Mouse (Mus musculus) mouse trophoblast stem cell (cell line): Measurements from ENCODE around the gene Mia.

ENCODE experiments used
- in situ Hi-C, 2 experiments: fragments of 300-500 bp; cut with MseI, MboI; formaldehyde crosslinking; loops; 2 replicates in 1 of 2; 3 replicates in 1 of 2; pipeline ENCODE4 v1.15.1; 2025

Mia gene

DNA sequence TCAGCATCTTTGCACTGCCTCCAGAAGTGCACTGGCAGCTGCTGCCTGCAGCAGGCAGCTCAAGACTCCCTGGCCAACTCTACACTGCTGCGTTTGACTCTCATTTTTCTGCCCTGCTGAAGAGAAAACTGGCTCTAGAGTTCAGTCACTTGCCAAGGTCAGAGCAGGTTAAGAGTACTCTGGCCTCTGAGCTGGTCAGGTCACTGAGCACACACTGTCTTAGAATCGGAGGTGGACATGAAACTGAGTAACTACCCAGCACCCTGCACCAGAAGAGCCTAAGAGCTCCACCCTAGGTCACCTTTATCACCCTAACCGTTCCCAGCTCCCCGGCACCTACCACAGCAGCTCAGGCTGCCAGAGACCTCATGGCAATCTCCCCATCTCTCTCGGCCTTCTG, 5.0 kb upstream of the Mia start:
- in situ Hi-C loops: no loop called here

GRCm38 (mm10) chr7:27184964-27185363, 4.0 kb upstream of the Mia start:
- in situ Hi-C loops: no loop called here

GRCm38 (mm10) chr7:27182498-27182897, 1.5 kb upstream of the Mia start:
- in situ Hi-C loops: no loop called here

DNA sequence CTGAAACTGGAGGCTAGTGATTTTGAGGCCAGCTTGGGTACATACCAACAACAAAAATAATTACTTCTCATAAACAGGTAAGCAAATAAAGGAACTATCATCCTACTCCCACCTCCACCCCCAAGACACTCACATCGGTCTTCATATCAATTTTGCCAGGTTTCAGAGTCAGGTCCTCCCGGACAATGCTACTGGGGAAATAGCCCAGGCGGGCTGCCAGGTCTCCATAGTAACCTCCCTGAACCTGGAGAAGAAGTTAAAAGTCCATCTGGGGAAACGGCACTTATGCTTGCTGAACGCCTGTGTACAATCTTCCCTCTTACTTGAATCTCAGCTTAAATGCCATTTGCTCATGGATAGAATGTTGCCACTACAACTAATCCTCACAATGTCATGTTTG, 921 bp downstream of the Mia start:
- in situ Hi-C loops: no loop called here

- in situ Hi-C loops: no loop called here
These were observed 1.6 kb downstream of the Mia start for GRCm38 (mm10) chr7:27179217-27179918.

GRCm38 (mm10) chr7:27178324-27179216, 2.4 kb downstream of the Mia start, which contains the start of gene Rab4b:
TSS of gene Rab4b (minus strand) at chr7:27178896.
- in situ Hi-C loops: no loop called here

DNA sequence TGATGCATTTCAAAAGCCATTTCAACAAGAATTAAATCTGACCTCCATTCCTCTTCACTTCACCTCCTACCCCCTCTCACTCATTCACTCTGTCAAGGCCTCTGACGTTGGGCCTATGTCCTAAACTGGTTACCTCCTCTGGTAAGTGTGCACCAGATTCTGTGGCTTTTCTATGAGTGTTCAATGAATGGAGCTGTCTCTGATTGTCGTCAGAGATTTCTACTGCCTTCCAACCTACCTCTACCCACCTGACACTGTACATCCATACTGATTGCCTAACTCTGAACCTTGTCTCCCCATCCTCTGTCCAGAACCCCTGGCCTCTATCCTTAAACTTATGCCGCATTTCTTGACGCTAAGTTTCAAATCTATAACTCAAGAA, 3.0 kb downstream of the Mia start:
- in situ Hi-C loops: no loop called here

- in situ Hi-C loops: no loop called here
These were observed 6.1 kb downstream of the Mia start for GRCm38 (mm10) chr7:27174896-27175295.

DNA sequence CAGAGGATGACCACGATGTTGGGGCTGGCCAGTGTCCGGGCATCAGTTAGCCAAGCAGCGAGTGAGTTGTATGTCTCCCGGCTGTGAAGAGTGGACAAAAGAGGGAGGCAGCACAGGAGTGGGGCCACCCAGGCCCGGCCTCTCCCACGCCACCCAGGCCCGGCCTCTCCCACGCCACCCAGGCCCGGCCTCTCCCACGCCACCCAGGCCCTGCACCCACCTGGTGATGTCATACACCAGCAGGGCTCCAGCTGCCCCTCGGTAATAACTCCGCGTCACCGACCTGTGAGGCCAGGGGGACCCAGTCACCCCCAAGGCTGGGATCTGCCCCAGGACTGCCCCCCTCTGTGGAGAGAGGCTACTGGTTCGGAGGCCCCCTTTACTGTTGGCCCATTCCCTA, 6.5 kb downstream of the Mia start:
- in situ Hi-C loops: no loop called here

GRCm38 (mm10) chr7:27170981-27171380, 10.0 kb downstream of the Mia start:
- in situ Hi-C loops: no loop called here

DNA sequence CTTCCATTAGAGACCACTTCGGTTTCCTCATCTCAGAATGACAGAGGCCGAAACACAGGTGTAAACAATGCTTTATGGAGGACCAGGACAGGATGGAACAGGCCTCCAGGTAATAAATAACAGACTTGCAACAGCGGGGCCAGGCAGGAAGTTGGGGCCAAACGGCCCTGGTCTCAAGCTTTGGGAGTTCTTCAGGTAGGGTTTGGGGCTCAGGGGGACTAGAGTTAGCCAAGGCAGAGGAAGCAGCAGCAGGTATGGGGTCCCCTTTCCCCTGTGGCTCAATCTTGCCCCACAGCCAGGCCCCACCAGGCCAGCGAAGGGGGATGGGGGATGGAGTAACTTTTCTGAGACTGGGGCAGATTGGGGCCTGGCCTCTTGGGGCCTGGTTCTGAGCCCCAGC, 12.6 kb downstream of the Mia start:
- in situ Hi-C loops: no loop called here

DNA sequence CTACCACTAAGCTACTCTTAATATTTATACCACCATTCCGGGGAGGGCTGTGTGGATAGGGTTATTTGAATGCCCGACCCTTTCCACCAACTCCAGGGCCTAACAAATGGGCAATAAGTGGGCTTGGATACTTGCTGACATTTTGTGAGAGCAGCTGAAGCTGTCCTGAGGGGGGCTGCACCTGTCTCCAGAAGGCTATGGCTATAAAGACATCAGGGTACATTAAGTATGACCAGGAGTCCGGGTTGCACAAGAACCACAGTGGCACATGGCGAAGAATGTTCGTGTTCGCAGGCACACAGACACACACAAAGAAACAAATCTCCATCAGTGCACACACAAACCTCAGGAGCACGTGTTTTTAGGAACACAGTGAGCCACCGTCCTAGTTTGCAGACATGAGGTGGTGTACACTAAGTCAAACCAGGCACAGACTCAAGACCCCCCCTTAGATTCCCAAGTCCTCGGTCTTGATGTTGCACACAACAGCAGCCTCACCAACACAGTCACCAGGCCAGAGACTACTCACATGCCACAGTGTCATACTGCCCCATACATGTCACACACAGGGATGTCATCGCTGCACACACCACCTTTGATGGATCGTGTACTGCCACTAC, 13.4 kb downstream of the Mia start:
- in situ Hi-C loops: no loop called here

DNA sequence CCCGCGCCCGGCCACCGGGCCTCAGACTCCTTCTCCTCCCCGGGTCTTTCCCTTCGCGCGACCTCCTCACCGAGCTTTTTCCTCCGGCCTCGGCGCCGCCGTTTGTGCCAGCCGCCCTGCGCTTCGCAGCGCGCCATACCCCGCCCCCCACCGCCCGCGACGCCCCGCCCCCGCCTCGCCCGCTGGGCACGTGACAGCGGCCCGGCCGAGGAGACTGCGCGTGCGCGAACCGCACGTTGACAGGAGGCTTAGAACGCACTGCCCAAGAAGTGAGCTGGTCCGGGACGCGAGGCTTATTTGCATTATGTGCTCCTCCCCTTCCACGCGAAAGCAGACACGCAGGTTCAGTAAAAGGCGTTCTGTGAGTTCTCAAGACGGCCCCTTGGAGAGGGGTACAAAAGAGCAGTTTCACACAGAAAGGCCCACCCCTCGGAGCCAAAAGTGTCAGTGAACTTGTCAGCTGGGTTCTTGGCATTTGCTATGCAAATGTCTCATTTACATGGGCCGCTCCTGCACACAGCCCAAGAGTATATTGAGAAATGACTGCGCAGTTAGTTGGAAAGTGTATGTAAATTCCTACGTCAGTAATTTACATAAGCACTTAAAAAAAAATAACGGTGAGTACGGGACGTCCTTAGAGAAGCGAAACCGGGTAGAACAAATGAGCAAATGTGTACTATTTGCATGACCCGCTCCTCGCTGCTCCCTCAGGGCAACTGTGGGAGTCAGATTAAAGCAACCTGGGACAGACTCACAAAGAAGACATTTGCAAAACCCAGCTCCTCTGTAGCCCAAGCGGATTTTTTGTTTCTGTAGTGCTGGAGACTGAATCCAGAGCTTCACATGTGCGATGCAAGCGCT, 14.1 kb downstream of the Mia start, which contains the start of gene Egln2:
Gene Egln2 (minus strand): TSS at position 189 of the 861 bp plus-strand sequence.
- in situ Hi-C loops: no loop called here

DNA sequence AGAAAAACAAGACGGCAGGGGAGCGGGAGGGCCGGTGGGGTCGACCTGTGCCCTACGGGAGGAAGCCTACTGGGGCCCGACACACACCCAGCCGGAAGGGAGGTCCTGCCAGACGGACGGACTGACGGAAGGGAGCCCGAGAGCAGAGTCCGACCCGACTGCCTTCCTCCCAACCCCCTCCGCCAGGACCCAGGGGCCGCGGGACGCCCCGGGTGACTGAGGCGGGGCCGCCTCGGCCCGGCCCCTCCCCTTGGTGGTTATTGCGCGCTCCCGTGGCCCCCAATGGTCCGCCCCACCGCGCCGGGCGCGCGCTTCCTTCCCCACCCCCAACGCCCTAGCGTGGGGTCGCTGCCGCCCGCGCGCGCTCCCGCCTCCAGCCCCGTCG, 14.7 kb downstream of the Mia start:
- in situ Hi-C loops: no loop called here

- in situ Hi-C loops: no loop called here
These were observed 15.3 kb downstream of the Mia start for GRCm38 (mm10) chr7:27165696-27166095.

DNA sequence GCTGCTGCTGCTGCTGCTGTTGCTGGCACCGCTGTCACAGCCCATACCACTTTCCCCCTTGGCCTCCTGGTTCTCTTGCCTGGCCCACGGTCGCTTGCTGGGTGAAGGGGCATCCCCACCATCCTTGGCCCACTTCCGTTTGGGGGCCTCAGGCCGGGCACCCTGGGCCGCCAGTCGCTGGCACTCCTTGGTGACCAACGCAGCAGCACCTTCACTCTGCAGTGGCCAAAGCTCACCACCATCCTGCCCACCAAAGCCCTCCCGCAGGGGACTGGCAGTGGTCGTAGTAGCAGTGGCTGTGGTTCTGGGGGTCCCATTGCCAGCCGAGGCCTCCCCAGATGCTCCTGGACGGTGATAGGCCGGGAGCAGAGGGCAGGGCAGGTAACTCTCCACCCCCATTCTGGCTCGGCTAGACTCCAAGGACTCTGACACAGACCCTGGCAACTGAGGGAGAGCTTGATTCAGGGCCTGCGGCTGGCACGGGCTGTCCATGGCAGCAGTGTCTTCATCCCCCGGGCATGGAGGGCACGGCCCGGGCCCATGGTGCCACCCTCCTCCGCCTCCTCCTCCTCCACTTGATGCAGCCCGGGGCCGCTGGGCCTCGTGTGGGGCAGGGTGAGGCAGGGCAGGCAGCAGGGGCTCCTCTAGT, 15.8 kb downstream of the Mia start:
- in situ Hi-C loops: no loop called here

DNA sequence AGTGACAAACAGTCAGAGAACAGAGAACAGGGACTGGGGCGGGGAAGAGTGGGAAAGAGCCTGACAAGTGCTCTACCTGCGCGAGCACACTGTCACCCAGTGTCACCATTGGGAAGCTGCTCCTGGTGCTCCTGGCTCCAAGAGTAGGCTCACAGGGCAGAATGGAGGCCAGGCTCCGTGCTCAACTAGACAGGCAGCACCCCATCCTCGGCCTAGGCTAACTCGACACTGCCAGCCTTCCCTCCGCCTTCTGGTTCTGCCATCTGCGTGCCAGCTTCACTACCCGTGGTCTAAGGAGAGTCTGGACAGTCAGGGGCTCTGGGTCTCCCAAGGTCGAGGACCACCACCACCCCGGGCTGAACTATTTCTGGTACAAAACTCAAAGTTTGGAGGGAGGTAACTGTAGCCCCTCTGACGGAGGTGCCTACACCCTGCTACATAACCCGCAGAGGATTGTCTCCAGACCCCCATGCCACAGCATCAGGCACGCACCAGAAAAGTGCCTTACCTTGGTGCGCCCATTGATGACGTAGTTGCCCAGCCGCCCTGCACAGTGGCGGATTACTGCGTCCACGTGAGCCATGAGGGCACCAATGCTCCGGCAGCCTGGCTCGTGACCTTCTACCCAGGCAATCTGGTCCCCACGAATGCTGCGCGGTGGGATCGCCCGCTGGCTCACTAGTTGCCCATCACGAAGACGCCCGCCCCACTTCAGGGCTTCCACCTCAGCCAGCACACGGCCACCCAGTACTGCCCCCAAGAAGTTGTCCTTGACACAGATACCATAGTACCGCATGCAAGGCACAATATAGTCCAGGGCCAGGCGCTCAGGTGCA, 16.6 kb downstream of the Mia start:
- in situ Hi-C loops: no loop called here

DNA sequence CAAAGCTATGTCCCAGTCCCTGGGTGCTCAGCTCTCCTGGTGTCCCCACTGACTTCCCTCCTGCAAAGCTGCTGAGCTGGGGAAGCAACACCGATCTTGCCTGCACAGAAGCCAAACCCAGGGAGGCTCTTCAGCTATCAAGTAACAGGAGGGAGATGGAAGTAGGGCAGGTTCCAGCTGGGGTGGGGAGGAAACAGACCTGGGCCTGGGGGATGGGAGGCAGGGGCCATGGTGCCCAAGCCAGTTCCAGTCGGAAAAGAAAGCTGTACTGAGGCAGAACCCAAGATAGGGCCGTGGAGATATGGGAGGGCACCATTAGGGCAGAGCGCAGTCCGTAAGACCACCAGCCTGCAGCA, 17.5 kb downstream of the Mia start:
- in situ Hi-C loops: no loop called here

DNA sequence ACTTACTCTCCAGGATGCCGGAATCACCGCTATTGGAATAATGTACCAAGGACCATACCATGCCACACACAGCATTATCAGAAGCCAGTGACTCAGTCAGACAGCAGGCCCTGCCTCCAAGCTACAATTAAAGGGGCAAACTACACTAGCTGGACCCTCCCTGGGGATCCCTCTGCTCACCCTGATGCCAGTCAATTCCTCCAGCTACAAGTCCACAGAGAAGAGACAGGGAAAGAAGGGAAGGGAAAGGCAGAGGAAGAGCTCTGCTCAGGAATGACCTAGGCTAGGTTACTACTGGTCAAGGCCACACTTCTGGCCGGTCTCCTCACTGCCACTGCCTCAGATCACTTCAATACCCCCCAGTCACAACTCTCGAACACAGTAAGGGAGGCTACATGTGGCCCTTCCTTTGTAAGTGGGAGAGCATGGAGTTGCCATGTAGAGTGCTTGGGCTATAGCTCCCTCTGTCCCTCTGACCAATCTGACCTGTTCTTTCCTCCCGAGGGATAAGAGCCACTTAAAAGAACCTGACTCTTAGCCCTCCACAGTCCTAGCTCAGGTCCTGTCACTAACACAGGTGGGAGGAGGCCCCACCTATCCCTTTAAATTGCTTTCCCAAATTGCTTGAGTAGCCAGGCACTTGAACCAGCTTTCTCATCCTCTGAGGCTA, 18.0 kb downstream of the Mia start:
- in situ Hi-C loops: no loop called here

GRCm38 (mm10) chr7:27161744-27162143, 19.2 kb downstream of the Mia start:
- in situ Hi-C loops: no loop called here
